Mouse (Mus musculus): Measurements from ENCODE around the gene Tsen54.

Gene Tsen54

GRCm38 (mm10) chr11:115803072-115803709 lies 11.3 kb upstream of the Tsen54 start:
- DNase-seq (ENCODE audit: extremely low read depth, low read depth, low spot score), result no peak

- no peak for DNase-seq (ENCODE audit: extremely low read depth, low read depth, low spot score)
Observed at GRCm38 (mm10) chr11:115805005-115805404, 9.5 kb upstream of the Tsen54 start.

DNA sequence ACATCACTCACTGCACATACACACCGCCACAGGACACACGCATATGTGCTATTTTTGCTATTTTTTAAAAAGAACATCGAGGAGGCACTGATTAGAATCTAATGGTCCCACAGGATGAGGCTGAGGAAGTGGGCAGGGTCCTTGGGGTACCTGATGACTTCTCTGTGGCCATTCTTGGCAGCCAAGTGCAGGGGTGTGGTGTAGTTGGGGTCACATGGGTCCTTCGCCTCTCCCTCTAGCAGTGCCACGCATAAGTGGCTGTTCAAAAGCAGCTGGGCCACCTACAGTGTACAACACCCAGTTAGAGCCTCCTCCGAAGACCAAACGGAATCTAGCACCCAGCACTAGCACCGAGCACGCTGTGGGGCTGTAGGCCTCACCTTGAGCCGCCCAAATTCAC lies 8.4 kb upstream of the Tsen54 start:
- DNase-seq (ENCODE audit: extremely low read depth, low read depth, low spot score), result no peak

- no peak for DNase-seq (ENCODE audit: extremely low read depth, low read depth, low spot score)
Observed at GRCm38 (mm10) chr11:115807306-115807705, 7.2 kb upstream of the Tsen54 start.

DNA sequence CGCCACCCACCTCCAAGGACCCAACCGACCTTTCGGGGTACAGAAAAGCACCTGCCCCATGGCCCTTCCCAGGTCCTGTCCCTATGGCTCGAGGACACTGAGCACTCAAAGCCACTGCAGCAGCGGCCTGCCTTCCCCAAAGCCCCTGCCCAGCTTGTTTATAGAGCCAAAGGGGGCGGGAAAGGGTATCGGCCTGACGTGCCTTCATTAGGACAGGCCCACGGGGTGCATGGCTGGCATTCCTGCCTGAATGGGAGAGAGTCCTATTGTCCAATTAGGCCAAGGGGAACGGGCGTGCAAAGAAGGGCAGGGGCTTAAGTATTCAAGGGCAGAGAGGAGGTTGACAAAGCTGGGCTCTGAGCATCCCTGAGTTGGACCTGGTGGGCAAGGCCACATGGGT lies 6.6 kb upstream of the Tsen54 start:
- no peak for DNase-seq (ENCODE audit: extremely low read depth, low read depth, low spot score)

- DNase-seq (ENCODE audit: extremely low read depth, low read depth, low spot score), result no peak
Observed at GRCm38 (mm10) chr11:115808696-115809310, 5.7 kb upstream of the Tsen54 start.

GRCm38 (mm10) chr11:115809311-115809781 lies 5.2 kb upstream of the Tsen54 start:
- DNase-seq (ENCODE audit: extremely low read depth, low read depth, low spot score), result no peak

DNA sequence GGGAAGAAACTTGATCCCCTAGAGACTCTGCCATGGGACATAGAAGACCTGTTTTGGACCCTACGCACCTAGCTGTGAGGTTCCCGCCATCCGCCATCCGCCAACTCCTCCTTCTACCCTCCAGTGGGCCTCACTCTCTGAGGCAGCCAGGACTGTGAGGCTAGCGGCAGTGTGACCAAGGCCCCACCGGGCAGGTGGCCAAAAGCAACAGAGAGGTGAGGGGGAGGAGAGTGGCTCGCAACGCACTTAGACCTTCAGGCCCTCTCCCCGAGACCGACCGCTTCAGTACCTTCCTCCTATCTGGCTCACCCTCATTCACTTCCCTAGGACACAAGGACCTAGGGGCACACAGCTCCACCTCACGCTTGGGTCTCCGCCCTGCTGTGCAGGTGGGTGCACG lies 4.1 kb upstream of the Tsen54 start:
- DNase-seq (ENCODE audit: extremely low read depth, low read depth, low spot score), result no peak

- DNase-seq (ENCODE audit: extremely low read depth, low read depth, low spot score), result no peak
Observed at GRCm38 (mm10) chr11:115811381-115812093, 3.0 kb upstream of the Tsen54 start.

DNA sequence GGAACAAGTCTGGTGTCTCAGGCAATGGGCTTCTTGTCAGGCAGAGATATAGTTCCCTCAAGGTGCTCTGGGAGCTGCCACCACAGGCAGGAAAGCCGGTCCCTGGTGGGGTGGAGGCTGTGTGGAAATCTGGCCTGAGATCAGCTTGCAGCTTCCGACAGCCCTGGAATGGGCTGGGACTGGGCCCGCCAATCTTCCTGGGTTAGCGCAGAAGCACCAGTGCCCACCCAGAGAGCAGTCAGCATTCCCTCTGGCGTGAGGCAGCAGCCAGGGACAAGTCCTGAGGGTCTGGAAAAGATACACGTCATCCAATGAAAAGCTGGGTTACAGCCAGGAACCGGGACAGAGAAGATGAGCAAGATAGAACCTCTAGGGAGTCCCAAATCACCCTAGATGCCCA lies 2.4 kb upstream of the Tsen54 start:
- no peak for DNase-seq (ENCODE audit: extremely low read depth, low read depth, low spot score)

GRCm38 (mm10) chr11:115812533-115813420 lies 1.7 kb upstream of the Tsen54 start:
- DNase-seq (ENCODE audit: extremely low read depth, low read depth, low spot score), result no peak

- DNase-seq (ENCODE audit: extremely low read depth, low read depth, low spot score), result no peak
Observed at GRCm38 (mm10) chr11:115813507-115814296, 822 bp upstream of the Tsen54 start, which contains the start of gene Caskin2. Caskin2 (minus strand) TSS chr11:115813639.

- no peak for DNase-seq (ENCODE audit: extremely low read depth, low read depth, low spot score)
Observed at GRCm38 (mm10) chr11:115817331-115817730, 2.8 kb downstream of the Tsen54 start.

DNA sequence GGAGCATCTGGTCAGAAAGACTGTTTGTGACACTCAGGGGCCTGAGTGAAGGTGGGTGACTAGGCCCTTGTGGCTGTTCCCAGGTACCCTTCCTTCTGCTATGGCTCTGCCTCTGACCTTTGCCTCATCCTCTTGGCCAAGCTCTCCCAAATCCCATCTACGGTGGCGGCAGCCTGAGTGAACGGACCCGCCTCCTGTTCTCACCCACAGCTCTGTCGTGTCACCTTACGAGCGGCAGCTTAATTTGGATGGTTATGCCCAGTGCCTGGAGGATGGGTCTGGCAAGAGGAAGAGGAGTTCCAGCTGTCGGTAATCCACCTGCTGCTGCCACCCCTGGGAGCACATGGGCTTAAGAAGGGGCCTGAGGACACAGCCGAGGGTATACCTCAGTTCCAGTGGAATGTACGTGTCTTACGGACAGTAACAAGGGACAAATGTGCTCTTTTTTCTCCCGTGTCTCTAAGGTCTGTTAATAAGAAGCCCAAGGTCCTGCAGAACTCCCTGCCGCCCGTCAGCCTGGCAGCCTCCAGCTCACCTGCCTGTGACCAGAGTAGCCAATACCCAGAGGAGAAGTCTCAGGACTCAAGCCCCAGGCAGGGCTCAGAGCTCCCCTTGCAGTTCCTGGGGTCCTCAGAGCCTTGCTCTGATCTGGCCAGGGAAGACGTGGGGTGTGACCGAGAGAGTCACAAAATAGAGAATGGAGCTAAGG lies 5.5 kb downstream of the Tsen54 start:
- DNase-seq (ENCODE audit: extremely low read depth, low read depth, low spot score), result no peak

GRCm38 (mm10) chr11:115821001-115821400 lies 6.5 kb downstream of the Tsen54 start:
- no peak for DNase-seq (ENCODE audit: extremely low read depth, low read depth, low spot score)

DNA sequence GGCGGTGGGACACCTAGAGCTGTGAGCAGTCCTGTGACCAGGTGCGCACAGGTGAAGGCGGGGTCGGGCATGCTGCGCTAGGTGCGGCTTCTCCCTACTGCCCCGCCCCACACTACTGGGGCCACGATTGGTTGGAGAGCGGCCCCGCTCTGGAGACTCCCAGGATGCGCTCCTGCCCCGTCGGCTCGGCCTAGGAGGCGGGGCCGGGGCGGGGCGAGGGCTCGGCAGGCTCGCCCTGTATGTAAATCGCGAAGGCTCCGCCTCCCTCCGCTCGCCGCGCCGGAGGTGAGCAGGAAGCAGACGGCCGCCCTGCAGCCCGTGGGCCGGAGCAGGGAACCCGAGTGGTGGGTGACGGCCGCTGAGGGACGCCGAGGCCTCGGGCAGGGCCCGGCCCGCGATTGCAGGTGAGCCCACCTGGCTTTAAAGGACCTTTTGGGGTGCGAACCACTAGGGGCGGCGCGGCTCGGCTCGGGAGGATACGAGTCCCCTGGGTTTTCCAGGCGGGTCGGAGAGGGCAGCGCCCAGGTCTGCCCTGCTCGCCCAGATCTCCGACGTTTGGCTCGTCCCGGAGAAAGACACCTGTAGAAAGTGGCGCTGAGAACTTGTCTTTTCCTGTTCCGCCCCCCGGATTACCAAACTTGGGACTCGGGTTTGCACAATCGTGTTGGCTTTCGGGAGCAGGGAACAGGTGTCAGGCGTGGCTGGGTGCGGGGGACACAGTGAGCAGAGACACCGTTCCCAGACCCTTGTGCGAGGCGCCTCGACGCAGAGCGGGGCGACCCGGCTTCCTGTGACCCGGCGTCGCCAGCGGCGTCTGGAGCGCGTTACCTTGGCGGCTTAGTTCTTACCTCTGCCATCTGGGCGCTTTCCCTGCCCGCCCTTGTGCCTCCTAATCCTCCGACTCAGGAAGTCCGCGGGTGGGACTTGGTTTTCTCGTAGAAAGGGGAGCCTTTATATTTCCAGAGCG lies 9.5 kb downstream of the Tsen54 start, which contains the start of gene Llgl2:
Llgl2 (plus strand) TSS at position 276 of the 967 bp plus-strand sequence.
- no peak for DNase-seq (ENCODE audit: extremely low read depth, low read depth, low spot score)

DNA sequence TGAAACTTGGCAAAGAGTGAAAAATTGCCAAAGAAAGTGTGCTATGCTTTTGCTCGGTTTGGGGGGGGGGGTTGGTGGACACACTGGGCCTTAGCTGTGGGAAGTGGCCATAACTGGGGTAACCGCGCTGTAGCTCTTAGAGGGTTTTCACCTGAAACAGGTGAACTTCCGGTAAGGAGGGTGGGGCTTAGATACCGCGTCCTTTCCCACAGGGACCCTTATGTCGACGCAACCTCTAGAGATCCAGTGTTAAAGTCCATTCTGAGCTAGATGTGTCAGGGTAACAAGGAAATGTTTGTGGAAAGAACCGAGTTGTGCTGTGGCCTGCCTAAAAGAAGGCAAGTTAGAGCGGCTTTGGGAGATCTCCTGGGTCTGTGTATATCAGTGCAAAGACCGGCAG lies 10.3 kb downstream of the Tsen54 start:
- DNase-seq (ENCODE audit: extremely low read depth, low read depth, low spot score), result no peak

DNA sequence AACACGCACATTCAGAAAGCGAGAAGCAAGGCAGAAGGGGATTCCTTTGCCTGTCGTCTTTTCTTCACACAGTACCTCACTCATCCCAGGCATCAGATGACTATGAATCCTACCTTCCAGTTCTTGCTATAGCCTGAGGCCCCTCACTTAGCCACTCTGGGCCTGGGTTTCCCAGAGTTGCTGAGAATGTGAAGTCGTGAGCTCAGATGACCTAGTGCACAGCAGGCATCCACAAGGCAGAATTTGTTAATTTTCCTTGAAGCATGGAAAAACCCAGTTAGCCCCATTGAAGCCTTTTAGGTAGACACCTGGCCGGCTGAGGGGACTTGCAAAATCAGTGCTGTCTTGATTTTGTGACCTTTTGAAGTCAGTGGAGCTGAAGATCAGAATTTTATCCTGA lies 12.0 kb downstream of the Tsen54 start:
- no peak for DNase-seq (ENCODE audit: extremely low read depth, low read depth, low spot score)

Measured in fat pad, adult 2 months (tissue).